Mouse (Mus musculus) midbrain, embryonic 15.5 days (tissue): ENCODE data around the gene Tmem59. TPM values are rescaled to one million over a fixed set of nuclear protein-coding genes. Genes with fewer than 3 reads are reported as not detected.

ENCODE experiments used
- ATAC-seq: fragments of 200-750 bp; cut with Nextera tagmentation; replicated peaks from 2 replicates; pipeline ENCODE4 v1.8.0; 2017; ENCODE audit warnings: moderate TSS enrichment
- H3K27ac ChIP-seq: fragments of 300-500 bp; sonication (generic); 2 replicates; pipeline ENCODE4 v1.5.1; 2015; ENCODE audit warnings: mild to moderate bottlenecking, inconsistent platforms
- H3K27me3 ChIP-seq: fragments of 300-500 bp; sonication (generic); replicated peaks from 2 replicates; pipeline ENCODE4 v1.6.1; 2015; ENCODE audit warnings: inconsistent platforms
- H3K36me3 ChIP-seq: fragments of 300-500 bp; sonication (generic); replicated peaks from 2 replicates; pipeline ENCODE4 v1.6.1; 2015; ENCODE audit warnings: inconsistent platforms
- H3K4me1 ChIP-seq: fragments of 300-500 bp; sonication (generic); 2 replicates; pipeline ENCODE4 v1.6.1; 2015; ENCODE audit warnings: inconsistent platforms
- H3K4me2 ChIP-seq: fragments of 300-500 bp; sonication (generic); 2 replicates; pipeline ENCODE4 v1.6.1; 2015; ENCODE audit warnings: inconsistent platforms, mild to moderate bottlenecking, moderate library complexity
- H3K4me3 ChIP-seq: fragments of 300-500 bp; sonication (generic); 2 replicates; pipeline ENCODE4 v1.5.1; 2015; ENCODE audit warnings: mild to moderate bottlenecking, inconsistent platforms
- H3K9ac ChIP-seq: fragments of 300-500 bp; sonication (generic); 2 replicates; pipeline ENCODE4 v1.6.1; 2015; ENCODE audit warnings: mild to moderate bottlenecking, inconsistent platforms
- H3K9me3 ChIP-seq: fragments of 300-500 bp; sonication (generic); 2 replicates; pipeline ENCODE4 v1.6.1; 2016; ENCODE audit warnings: inconsistent platforms
- WGBS: fragments of 180-500 bp; shearing (Covaris S2); methylation state at CpG from one replicate; pipeline ENCODE4 v1.1.7; 2015; ENCODE audit warnings: mixed read lengths; 5-methylcytosine and 5-hydroxymethylcytosine counted together
- polyA plus RNA-seq: library from polyadenylated mRNA; unstranded; fragments of >200 nt; fragmentation: Nextera tagmentation; extraction: Ambion mirVana; gene quantifications from 2 replicates; pipeline ENCODE4 v1.2.1, GENCODE M21; 2015

Tmem59 gene
- polyA plus RNA-seq, 1 experiment from 2014 or later, result 346 TPM

DNA sequence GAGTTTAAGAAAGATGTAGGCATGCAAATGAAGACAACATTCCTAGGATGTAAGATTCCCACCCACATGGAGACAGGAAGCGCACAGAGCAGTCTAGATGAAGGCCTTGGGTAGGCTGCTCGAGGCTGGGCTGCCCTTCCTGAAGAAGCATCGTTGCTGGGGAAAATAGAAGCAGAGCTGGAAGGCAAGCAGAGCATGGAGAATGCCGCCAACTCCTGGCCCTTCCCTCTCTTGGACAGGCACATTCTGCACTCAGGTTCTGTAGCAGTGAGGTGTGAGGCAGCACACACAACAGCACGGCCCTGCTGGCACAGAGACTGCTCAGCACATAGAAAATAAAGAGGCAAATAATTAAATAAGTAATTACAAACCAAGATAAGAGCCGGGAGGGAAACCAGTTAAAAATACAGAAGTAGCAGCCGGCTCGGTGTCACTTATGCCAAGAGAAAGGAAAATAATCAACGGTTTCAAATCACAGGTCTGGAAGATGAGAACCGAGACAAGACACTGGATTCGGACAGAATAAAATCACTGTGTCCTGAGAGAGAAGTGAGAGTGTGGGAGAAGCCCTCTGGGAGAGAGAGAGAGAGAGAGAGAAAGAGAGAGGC, 18.9 kb upstream of the Tmem59 start:
- no peak for ATAC-seq
- no peaks in the 10 kb centered on the region for H3K36me3 ChIP-seq
- no peak overlapping the region for H3K4me3 ChIP-seq
- H3K4me2 ChIP-seq, result no peak overlapping the region
- H3K9me3 ChIP-seq, result no peaks in the 10 kb centered on the region
- H3K27ac ChIP-seq, result no peak overlapping the region
- H3K9ac ChIP-seq, result no peak overlapping the region
- H3K4me1 ChIP-seq, result peaks cover 2% of the 10 kb centered on the region; the same call in 1 of the 2 replicates
- H3K27me3 ChIP-seq, result no peaks in the 10 kb centered on the region
- WGBS, result 93% methylated on average over 11 of the region's 11 CpGs

DNA sequence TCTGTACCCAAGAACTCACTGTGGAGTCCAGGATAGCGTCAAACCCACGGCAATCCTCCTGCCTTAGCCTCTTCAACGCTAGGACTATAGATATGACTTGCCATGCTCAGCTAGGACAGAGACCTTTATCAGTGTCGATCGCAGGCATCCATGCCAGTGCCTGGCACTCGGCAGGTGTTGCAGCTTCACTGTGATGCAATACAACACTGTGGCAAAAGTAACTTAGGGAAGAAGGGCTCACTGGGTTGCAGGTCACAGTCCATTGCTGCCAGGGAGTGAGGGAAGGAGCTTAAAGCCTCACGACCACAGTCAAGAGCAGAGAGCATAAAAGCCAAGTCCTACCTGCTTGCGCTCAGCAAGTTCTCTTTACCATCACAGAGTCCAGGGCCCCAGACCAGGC, 18.0 kb upstream of the Tmem59 start:
- H3K36me3 ChIP-seq, result no peaks in the 10 kb centered on the region; the same call in 1 of the 2 replicates
- no peak overlapping the region for H3K27ac ChIP-seq

DNA sequence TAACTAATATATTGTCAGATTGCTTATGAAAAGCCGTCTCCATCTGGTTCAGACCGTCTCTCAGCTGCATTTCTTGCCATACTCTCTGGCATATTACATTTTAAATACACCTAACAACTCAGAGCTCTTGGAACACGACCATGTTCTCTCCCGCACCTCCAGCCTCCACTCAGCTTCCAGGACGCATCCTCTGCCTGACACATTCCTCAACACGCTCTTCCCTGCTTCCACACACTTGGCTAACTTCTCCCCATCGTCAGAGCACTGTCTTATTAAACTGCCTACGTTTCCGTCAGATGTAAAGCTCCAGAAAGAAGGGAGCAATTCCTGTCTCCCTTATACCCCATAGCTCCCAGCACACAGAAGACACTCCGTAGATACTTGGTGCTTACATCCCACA, 14.9 kb upstream of the Tmem59 start:
- H3K27ac ChIP-seq, result no peak overlapping the region
- H3K4me2 ChIP-seq, result no peak overlapping the region
- H3K27me3 ChIP-seq, result no peaks in the 10 kb centered on the region
- 88% methylated on average over 10 of the region's 10 CpGs for WGBS
- no peaks in the 10 kb centered on the region for H3K9me3 ChIP-seq
- H3K9ac ChIP-seq, result no peak overlapping the region
- H3K4me1 ChIP-seq, result peaks cover 6% of the 10 kb centered on the region; the same call in 1 of the 2 replicates
- ATAC-seq, result no peak
- H3K36me3 ChIP-seq, result peaks cover 5% of the 10 kb centered on the region; the same call in 1 of the 2 replicates
- no peak overlapping the region for H3K4me3 ChIP-seq

More for the DNA sequence above, 18.0 kb upstream of the Tmem59 start:
- Histone ChIP-seq H3K4me3 (no peak overlapping the region), H3K9ac (no peak overlapping the region), H3K9me3 (no peaks in the 10 kb centered on the region), H3K4me1 (peaks cover 6% of the 10 kb centered on the region; the same call in 1 of the 2 replicates), H3K4me2 (no peak overlapping the region), H3K27me3 (no peaks in the 10 kb centered on the region)
- ATAC-seq, result no peak
- WGBS, result 93% methylated on average over 8 of the region's 8 CpGs

DNA sequence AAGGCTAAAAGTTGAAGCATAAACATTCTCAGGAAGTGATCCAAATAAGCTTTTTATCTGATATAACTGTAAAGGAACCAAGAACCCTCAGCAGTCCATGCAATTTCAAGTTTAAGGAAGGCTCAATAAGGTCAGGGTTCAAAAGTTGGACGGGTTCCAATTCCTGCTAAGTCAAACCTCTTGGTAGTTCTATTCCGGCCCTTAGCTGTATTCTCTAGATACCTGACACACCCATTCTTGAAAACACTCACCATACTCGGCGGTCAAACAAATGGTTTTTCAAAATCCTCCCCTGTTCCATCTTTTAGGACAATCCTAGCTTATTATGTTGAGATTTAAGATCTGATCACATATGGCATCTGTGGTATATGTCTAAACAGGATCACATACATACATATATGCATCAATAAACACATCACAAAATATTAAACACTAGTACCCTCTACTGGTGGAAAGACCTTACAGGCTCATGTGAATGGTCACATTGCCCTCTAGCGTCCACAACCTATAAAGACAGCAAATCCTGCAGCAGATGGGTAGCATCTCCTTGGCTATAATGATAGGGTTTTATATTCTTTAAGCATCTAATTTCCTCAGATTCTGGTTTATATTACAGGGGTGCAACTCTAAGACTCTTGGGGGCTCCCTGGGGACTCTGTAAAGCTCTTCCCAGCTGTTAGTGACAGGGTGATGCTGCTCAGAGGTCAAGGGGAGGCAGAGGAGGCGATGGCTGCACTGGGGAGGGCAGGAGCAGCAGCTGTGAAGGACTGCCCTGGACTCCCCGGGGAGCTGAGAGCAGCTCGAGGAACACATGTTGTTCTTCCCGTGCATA, 14.2 kb upstream of the Tmem59 start:
- H3K9ac ChIP-seq, result no peak overlapping the region; the same call in 1 of the 2 replicates
- H3K27ac ChIP-seq, result 0 out of 2 replicates have a peak overlapping the region, but pooled peaks have one; percentile 39
- H3K27me3 ChIP-seq, result no peaks in the 10 kb centered on the region
- no peak overlapping the region for H3K4me3 ChIP-seq
- 30% methylated on average over 9 of the region's 9 CpGs for WGBS
- H3K36me3 ChIP-seq, result peaks cover 5% of the 10 kb centered on the region; the same call in 1 of the 2 replicates
- H3K4me1 ChIP-seq, result peaks cover 6% of the 10 kb centered on the region; the same call in 1 of the 2 replicates
- no peak overlapping the region for H3K4me2 ChIP-seq
- ATAC-seq, result peak; percentile 83
- H3K9me3 ChIP-seq, result no peaks in the 10 kb centered on the region

DNA sequence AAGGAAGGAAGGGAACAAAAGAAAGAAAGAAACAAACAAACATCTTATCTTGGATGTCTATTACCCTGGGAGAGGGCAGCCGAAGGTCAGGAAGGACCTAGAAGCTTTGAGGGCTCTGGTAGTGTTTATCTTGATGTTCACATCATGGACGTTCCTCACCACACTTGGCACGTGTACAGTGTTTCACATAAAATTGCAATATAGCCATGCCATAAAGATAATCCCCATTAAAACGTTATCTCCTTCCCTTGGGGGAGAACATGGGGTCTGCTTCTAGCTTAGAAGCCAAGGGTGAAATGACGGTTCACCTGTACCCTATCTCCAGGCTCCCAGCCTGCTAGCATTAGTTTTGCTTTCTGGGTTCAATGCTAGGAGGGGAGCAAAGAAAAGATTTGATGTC, 11.5 kb upstream of the Tmem59 start:
- Histone ChIP-seq H3K4me3 (no peak overlapping the region), H3K4me2 (no peak overlapping the region), H3K4me1 (peaks cover 6% of the 10 kb centered on the region; the same call in 1 of the 2 replicates), H3K27ac (no peak overlapping the region), H3K36me3 (peaks cover 5% of the 10 kb centered on the region; the same call in 1 of the 2 replicates), H3K9ac (no peak overlapping the region), H3K9me3 (no peaks in the 10 kb centered on the region), H3K27me3 (no peaks in the 10 kb centered on the region)
- WGBS, result 89% methylated on average over 5 of the region's 5 CpGs
- no peak for ATAC-seq

DNA sequence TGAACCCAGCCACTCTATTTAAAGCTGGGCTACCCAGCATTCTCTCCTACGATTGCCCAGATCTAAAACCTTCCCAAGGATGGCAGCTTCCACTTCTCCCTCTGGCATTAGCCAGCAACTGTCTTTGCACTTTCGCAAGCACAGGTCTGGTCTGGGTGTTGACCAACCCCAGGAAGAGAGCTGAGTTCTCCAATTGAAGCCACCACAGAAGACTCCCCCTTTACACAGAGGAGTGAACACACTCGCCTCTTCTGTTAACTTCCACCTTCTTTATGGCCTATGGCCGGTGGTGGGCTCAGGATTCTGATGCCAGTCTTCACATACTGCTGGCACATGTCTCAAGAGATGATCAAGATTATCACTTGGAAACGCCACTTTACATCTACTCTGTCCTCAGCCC, 10.4 kb upstream of the Tmem59 start:
- Histone ChIP-seq H3K4me3 (no peak overlapping the region), H3K4me2 (no peak overlapping the region), H3K9me3 (no peaks in the 10 kb centered on the region), H3K36me3 (peaks cover 5% of the 10 kb centered on the region; the same call in 1 of the 2 replicates), H3K9ac (no peak overlapping the region), H3K4me1 (peaks cover 6% of the 10 kb centered on the region; the same call in 1 of the 2 replicates), H3K27ac (no peak overlapping the region), H3K27me3 (no peaks in the 10 kb centered on the region)
- no peak for ATAC-seq
- WGBS, result 95% methylated on average over 5 of the region's 5 CpGs

DNA sequence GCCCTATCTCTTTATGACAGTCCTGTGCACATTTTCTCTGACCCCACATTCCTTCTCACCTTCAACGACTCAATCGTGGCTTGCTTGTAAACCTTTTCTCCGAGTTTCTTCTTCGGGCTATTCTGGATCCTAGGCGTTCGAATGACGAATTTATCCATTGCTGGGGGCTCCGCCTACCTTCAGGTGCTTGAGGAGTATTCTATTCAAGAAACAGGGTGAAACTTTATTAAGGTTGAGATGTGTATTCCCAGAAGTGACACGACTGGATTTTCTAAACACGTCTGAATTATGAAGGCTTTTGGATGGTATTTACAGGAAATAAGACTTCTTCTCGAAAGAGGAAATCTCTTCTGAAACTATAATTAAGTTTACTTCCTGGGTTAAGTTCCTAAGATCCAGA, 693 bp upstream of the Tmem59 start:
- ATAC-seq, result no peak
- Histone ChIP-seq H3K9me3 (no peaks in the 10 kb centered on the region), H3K4me1 (peaks cover 39% of the 10 kb centered on the region), H3K4me2 (peak overlapping the region; percentile 62), H3K27ac (peak overlapping the region; percentile 99), H3K9ac (peak overlapping the region; percentile 73; the same call in 1 of the 2 replicates), H3K36me3 (peaks cover 11% of the 10 kb centered on the region; the same call in 1 of the 2 replicates), H3K27me3 (no peaks in the 10 kb centered on the region), H3K4me3 (peak overlapping the region; percentile 94)
- 54% methylated on average over 11 of the region's 11 CpGs for WGBS

DNA sequence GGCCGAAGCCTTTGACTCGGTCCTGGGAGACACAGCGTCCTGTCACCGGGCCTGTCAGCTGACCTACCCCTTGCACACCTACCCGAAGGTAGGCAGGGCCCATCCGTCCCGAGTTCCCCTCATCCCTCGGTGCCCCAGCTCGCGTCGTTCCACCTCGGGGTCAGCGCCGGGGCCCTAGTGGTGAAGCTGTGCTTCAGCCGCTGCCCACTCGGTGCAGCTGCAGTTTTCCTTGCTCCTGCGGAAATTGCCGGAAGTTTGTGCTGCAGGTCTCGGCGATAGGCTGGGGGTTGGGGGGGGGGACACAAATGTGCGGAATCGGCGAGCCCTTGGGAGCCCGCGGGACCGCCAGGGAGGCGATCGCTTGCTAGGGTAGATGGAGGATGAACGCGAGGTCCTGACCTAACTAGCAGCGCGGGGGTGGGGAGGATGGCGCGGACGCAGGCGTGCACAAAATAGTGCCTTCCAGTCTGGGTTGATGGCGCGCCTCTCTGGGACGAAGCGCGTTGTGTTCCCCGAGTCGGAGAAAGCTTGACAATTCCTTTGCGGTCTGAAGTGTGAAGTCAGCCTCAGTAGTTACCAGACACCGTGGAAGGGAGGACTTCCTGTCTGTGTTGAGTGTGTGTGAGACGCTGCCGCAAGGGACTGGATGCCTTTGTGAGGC, 761 bp downstream of the Tmem59 start, which contains the start of gene Tceanc2:
Gene Tceanc2 (minus strand): TSS at position 287 of the 661 bp plus-strand sequence.
- ATAC-seq, result peak; percentile 81
- H3K9ac ChIP-seq, result peak within 1 kb of the TSS; percentile 73
- 0% methylated on average over 47 of the region's 47 CpGs for WGBS
- 0 out of 2 replicates have a peak, but pooled peaks cover 4% of the 10 kb centered on the region for H3K36me3 ChIP-seq
- H3K27ac ChIP-seq, result peak within 1 kb of the TSS; percentile 99
- no peaks in the 10 kb centered on the region for H3K9me3 ChIP-seq
- peak within 1 kb of the TSS; percentile 62 for H3K4me2 ChIP-seq
- H3K4me1 ChIP-seq, result peaks cover 45% of the 10 kb centered on the region
- peak within 1 kb of the TSS; percentile 94 for H3K4me3 ChIP-seq
- H3K27me3 ChIP-seq, result no peaks in the 10 kb centered on the region

DNA sequence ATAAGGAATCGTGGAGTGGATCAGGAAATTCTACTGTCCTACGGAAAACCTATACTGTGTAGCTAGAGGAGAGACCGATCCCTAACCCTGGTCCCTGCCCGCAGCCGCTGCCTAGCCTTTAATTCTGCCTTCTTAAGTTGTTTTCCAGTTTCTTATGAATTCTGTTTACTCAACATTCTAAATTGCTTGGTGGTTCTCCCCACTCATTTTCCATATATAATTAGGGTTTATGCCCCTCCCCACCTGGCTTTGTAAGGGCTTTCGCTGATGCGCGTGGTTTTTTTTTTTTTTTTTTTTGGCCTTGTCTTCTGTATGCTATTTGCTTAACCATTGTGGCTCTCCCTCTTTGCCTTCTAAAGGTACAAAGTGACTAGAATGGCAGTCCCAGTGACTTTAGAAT, 1.4 kb downstream of the Tmem59 start:
- H3K9me3 ChIP-seq, result no peaks in the 10 kb centered on the region
- no peaks in the 10 kb centered on the region for H3K27me3 ChIP-seq
- peak overlapping the region; percentile 73 for H3K9ac ChIP-seq
- H3K4me3 ChIP-seq, result peak overlapping the region; percentile 94
- H3K27ac ChIP-seq, result peak overlapping the region; percentile 99
- ATAC-seq, result no peak
- 0 out of 2 replicates have a peak, but pooled peaks cover 2% of the 10 kb centered on the region for H3K36me3 ChIP-seq
- H3K4me1 ChIP-seq, result peaks cover 45% of the 10 kb centered on the region
- peak overlapping the region; percentile 62 for H3K4me2 ChIP-seq
- 2% methylated on average over 8 of the region's 8 CpGs for WGBS

DNA sequence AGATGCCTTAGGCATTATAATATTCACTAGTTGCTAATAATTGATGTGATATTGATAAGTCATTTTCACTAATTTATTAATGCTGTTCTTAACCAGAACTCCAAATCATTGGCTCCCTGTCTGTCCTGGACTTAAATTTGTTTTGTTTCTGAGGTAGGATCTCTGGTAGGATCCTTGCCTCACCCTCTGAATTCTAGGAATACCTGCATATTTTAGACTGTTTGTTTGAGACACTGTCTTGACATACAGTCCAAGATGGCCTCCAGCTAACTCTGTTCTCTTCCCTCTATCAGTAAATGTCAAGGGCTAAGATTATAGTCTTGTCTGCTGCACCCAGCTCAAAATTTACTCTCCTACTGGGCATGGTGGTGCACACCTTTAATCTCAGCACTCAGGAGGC, 2.5 kb downstream of the Tmem59 start:
- Histone ChIP-seq H3K4me3 (no peak overlapping the region), H3K9me3 (no peaks in the 10 kb centered on the region), H3K36me3 (no peaks in the 10 kb centered on the region), H3K27me3 (no peaks in the 10 kb centered on the region), H3K27ac (no peak overlapping the region), H3K9ac (no peak overlapping the region), H3K4me2 (0 out of 2 replicates have a peak overlapping the region, but pooled peaks have one; percentile 62), H3K4me1 (peaks cover 45% of the 10 kb centered on the region)
- no peak for ATAC-seq

DNA sequence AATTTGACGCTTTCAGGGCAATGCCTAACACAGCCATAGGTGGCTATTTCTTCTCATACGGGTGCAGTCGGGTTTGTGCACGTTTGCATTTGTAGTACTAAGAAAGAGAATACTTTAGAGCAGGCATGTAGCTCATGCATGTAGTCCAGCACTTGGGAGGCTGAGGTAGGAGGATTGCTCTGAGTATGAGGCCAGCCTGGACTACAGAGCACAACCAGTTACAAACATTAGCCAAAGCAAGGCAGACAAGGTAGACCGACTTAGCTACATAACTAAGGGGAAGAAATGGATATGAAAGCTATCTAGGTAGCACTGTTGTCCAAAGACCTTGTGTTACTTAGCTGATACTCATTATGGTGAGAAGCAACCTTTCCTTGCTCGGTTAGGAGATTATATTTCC, 3.7 kb downstream of the Tmem59 start:
- Histone ChIP-seq H3K4me3 (no peak overlapping the region), H3K9me3 (no peaks in the 10 kb centered on the region), H3K27me3 (no peaks in the 10 kb centered on the region), H3K36me3 (peaks cover under 1% of the 10 kb centered on the region; the same call in 1 of the 2 replicates), H3K4me1 (peaks cover 39% of the 10 kb centered on the region), H3K4me2 (no peak overlapping the region), H3K27ac (no peak overlapping the region), H3K9ac (no peak overlapping the region)
- no peak for ATAC-seq
- 86% methylated on average over 6 of the region's 6 CpGs for WGBS

DNA sequence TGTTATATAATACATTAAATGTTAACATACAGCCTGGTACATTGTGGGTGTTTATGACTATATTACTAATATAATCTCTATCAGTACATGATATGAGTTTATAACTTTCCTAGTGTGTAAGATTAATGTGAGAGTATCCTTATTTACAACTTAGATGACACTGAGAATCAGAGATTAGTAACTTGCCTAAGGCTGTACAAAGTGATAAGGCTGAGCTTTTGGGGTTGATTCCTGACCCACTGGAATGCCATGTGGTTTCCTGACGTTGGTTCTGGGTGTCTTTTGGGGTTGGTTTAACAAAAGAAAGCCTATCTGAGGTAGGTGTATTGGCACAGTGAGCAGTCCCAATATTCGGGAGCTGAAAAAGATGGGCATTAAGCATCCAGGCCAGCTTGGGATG, 4.6 kb downstream of the Tmem59 start:
- Histone ChIP-seq H3K27me3 (no peaks in the 10 kb centered on the region), H3K27ac (no peak overlapping the region)

More for the DNA sequence above, 4.6 kb downstream of the Tmem59 start:
- 72% methylated on average over 2 of the region's 2 CpGs for WGBS
- Histone ChIP-seq H3K9ac (no peak overlapping the region), H3K4me1 (peaks cover 29% of the 10 kb centered on the region), H3K4me2 (no peak overlapping the region), H3K9me3 (no peaks in the 10 kb centered on the region), H3K4me3 (no peak overlapping the region), H3K36me3 (peaks cover 9% of the 10 kb centered on the region)
- no peak for ATAC-seq
